Mouse (Mus musculus) liver, postnatal 0 days (tissue): ENCODE measurements around the gene Ap3b1.

Experiments
- CTCF ChIP-seq: sonication (generic); IDR thresholded peaks from 2 replicates; pipeline ENCODE4 v1.5.1; 2016; ENCODE audit warnings: antibody characterized with exemption, low read depth
- EP300 ChIP-seq: IDR thresholded peaks from 2 replicates; pipeline ENCODE4 v1.6.1; 2016; ENCODE audit warnings: antibody characterized with exemption, low read depth, mild to moderate bottlenecking

GRCm38 (mm10) chr13:94595289-94595688, 236.5 kb downstream of the Ap3b1 start:
- no peak for TF ChIP-seq CTCF
- no peak for TF ChIP-seq EP300
